Mouse (Mus musculus) cerebellum, postnatal 36 days (tissue): ENCODE results near the gene Cyp2a12.
"Not testable (repeated sequence)": the region's sequence is repeated elsewhere in the genome, so short reads cannot be mapped to it uniquely, and the experiment has no call there.

ENCODE experiments used
- DNase-seq, 2 experiments: peaks; one replicate each; pipeline ENCODE4 v3.0.0; 2021 to 2022; ENCODE audit warnings: mixed read lengths in 2 of 2

Gene Cyp2a12

DNA sequence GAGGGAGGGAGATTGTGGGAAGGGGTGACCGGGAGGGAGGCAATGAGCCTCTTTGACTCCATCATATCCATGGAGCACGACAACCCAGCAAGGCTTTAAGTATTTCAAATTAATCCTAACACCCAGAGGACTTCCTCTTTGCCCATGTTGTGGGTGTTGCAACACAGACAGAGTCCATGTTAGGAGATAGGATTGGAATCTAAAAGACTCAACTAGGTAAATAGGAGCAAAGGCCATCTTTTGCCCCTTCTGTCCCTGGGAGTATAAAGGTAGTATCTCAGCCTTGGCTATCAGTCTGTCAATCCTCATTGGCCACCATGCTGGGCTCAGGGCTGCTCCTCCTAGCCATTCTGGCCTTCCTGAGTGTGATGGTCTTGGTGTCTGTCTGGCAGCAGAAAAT, at the start of gene Cyp2a12:
Gene Cyp2a12, plus strand, starts transcription at position 293 of the 400 bp plus-strand sequence.
- no peak for DNase-seq

DNA sequence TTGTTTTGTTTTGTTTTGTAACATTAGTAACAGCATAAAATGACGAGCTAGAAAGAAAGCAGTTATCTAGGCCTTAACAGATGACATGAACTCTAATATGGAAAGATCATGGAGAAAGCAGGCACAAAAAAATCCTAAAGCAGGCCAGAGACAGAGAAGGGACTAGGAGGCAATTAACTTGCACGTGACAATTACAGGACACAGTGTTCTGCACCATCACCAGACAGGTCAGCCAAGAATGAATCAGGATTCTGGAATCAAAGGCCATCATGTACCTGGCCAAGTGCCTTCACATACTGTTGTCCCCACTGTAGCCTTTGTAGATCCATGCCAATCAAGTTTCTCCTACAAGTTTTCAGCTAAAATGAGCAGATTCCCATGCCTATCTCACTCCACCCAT, 47.4 kb upstream of the Cyp2a12 start:
- not testable (repeated sequence) for DNase-seq

DNA sequence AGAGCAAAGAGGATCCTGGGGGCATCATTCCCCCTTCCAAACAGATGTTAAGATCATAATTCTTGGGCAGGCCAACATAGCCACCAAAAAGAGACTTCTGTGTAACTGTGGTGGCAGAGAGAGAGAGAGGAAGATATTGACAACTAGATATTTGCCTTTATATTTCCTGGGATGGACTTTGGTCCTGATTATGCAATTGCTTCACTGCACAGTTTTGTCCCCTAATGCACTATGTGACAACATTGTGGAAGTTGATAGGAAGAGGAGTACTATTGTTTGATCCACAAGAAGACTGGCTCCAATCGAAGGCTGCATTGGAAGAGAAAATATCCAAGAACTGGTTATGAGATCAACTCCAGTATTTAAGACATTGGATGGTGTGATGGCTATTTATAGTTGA, 46.9 kb upstream of the Cyp2a12 start:
- not testable (repeated sequence) for DNase-seq

DNA sequence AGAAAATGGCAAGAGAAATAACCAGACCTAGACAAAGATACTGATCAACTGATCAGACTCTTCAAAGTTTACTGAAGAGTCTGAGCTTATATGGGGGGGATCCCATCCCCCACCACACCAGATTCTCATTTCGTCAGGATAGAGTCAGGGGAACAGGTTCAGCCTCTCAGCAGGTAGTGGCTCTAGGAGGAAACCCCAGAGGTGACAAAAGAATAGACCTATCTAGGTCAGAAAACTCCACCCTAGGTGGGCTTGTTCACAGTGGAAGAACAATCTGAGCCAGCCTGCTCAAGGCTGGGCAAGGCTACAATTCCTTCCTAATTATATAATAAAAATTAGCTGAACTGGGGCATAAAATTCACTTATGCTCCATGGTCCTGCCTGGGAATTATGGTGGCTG, 46.3 kb upstream of the Cyp2a12 start:
- DNase-seq = no peak

DNA sequence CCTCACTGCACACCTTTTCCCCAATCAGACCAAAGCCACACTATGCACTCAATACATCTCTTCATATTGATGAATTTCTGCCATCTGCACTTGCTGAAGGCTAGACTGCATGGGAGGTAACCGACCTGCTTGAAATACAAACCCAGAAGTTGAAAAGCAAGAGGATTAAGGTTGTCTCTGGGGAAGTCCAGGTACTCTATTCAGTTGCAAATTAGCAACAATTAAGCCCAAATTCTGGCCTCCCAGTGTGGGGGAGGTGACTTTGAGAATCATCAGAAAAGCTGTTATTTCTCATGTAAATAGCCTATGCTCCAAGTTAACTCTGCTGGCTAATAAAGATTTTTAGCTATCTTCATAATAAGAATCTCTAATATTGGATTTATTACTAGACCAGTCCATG, 45.7 kb upstream of the Cyp2a12 start:
- DNase-seq = not testable (repeated sequence)

DNA sequence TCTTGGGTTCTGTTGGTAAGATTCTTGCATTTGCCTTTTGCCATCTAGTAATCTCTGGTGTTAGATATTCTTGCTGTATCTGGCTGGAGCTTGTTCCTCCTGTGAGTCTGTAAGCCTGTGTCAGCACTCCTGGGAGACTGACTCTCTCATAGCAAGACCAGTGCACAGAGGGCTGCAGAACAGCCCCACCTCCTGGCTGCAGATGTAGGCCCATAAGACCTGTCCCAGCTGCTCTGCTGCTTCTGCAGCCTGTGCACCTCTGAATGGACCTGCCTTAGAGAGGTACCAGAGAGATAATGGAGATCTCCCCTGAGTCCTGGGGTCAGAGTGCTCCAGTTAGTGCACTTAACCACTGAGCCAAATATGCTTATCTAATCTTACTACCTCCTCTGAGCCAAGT, 2.3 kb upstream of the Cyp2a12 start:
- DNase-seq = not testable (repeated sequence)

DNA sequence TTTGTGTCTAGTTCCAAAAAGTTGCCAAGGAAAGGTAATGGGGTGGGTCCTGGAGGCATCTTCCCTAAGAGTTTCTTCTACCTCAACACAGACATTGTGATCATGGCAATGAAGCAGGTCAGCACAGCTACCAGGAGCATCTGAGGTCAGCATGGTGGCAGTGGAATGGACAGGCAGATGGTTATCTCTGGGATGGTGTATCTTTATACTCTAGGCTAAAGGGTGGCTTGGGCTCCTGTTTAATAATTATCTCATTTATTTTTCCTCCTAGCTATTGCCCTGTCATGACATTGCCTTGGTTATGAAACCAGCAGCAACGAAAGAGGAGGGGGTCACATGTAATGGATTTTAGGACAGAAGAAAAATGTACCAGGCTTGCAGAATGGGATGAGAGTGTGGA, 20.0 kb downstream of the Cyp2a12 start:
- DNase-seq = not testable (repeated sequence)

DNA sequence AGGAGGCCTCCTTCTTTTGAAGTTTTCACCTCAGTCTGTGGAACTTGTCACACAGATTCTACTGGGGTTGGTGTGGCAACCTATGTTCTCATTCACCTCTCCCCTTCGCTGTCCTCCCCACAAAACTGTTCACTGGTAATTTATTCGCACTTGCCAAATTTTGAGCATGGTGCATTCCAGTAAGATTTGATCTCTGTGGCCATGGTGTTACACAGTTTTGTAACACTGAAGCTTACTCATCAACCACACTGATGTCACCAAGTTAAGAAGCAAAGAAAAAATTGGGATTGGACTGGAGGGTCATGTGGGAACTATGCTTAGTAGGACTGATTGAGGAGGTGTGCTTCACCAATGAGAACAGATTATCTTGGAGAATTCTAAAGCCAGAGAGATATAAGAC, 30.5 kb downstream of the Cyp2a12 start:
- not testable (repeated sequence) for DNase-seq

DNA sequence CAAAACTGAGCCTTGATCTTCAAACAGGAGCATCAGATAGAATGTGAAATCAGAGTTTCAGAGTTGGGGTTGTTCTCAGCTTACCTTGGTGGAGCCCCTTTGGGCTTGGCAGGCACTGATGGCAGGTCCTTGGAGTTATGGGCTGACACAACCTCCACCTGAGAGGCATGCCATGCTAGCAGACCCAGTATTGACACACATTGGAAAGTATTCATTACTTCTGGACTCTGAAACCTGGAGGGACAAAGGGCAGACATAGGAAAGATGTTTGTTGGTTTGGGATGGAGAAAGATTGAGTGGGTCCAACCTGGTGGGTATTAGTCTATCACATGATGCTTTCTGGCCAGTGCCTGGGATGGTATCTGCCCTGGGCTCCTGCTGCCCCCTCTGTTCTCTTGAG, 31.0 kb downstream of the Cyp2a12 start:
- not testable (repeated sequence) for DNase-seq

DNA sequence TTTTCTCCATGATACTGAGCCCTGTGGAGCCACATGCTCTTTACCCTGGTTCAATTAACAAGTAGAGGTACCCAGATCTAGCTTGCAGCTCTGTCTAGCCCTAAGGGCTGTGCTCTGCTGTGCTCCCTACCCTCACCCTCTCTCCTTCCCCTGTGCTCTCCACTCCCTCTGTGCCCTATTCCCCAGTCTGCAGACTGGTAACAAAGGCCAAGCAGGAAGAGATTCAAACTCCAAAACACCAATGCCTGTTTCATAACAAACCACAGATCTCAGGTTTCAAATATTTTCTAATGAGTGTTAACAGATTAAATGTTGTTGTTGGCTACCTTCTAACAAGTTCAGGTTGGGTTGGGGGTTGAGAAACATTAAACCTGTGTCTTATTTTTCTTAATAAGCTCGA, 49.8 kb downstream of the Cyp2a12 start:
- no peak for DNase-seq

DNA sequence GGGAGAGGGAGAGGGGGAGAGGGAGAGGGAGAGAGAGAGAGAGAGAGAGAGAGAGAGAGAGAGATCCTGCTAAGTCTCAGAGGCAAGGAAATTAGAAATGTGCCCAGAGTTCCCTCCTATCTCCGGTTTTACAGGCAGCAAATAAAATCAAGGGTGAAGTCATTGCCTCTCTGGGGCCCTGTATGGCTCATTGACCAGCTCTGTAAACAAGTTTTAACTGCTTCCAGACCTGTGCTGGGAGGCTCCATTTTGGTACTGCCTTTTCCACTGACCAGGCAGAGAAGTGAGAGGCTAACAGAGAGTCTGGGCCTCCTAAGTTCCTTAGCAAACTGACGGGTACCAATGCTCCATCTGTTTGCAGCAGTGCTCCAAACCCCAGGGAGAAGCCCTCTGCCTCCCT, 52.7 kb downstream of the Cyp2a12 start:
- DNase-seq = no peak
